Mouse (Mus musculus): ENCODE data around the gene Wasf3.

DNA sequence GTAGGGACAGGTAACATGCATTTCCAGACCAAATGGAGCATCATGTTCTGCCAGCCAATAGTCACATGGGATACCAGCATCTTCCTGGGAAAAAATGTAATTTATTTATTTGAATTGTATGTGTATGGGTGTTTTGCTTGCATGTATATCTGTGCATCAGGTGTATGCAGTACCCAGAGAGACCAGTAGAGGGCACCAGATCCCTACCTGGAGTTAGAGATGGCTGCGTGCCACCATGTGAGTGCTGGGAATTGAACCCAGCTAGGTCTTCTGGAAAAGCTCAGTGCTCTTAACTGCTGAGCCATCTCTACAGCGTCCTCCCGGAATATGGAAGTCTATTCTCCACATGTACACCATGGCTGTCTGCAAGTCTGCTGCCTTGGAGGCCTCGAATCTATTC is 8.2 kb upstream of the Wasf3 start:
- TF ChIP-seq POLR2A (IDR thresholded peaks at IDR 0.05; ENCODE audit: borderline replicate concordance, insufficient read depth, low read length) (no peak), CTCF (IDR thresholded peaks at IDR 0.05; ENCODE audit: borderline replicate concordance, insufficient read depth, low read depth, low read length) (peak; percentile 57)

Measured in cerebellum, adult 2 months (tissue).